Mouse (Mus musculus) E14TG2a.4 (cell line): ENCODE measurements around the gene Atp8b2.

Experiments
- CTCF ChIP-seq: conservative IDR thresholded peaks from 2 replicates; pipeline ENCODE4 v1.5.1; 2014; ENCODE audit warnings: low read length
- NANOG ChIP-seq: IDR thresholded peaks from 2 replicates; pipeline ENCODE4 v1.6.1; 2014; ENCODE audit warnings: borderline replicate concordance, low read length, mixed read lengths

GRCm38 (mm10) chr3:89942894-89943293 is 20.4 kb downstream of the Atp8b2 start:
- TF ChIP-seq CTCF (no peak), NANOG (no peak)
